Mouse (Mus musculus) MEL (cell line): ENCODE data around the gene Srrm3. TPM values are rescaled to one million over a fixed set of nuclear protein-coding genes. Genes with fewer than 3 reads are reported as not detected.

ENCODE experiments used
- DNase-seq: peaks from one replicate; pipeline ENCODE4 v3.0.0; 2011; ENCODE audit warnings: low read depth, low spot score
- H3K27ac ChIP-seq: 2 replicates; pipeline ENCODE4 v1.5.1; 2012; ENCODE audit warnings: low read depth, mild to moderate bottlenecking, control low read depth, low read length, moderate library complexity; ENCODE audit not compliant: control insufficient read depth
- H3K27me3 ChIP-seq, 2 experiments: fragments of 150-350 bp in 1 of 2; sonication (generic) in 1 of 2; 2 replicates each; pipeline ENCODE4 v1.6.1; 2012; ENCODE audit warnings: low read length in 2 of 2, mild to moderate bottlenecking in 2 of 2, improper control_type of control experiment in 1 of 2, moderate library complexity in 1 of 2; ENCODE audit not compliant: insufficient read depth in 2 of 2, control insufficient read depth in 1 of 2
- H3K36me3 ChIP-seq, 2 experiments: 2 replicates each; pipeline ENCODE4 v1.6.1; 2012 to 2014; ENCODE audit warnings: low read length in 2 of 2, improper control_type of control experiment in 1 of 2, inconsistent platforms in 1 of 2, mild to moderate bottlenecking in 1 of 2; ENCODE audit not compliant: insufficient read depth in 2 of 2, control insufficient read depth in 1 of 2
- H3K4me1 ChIP-seq, 2 experiments: fragments of 150-350 bp in 1 of 2; sonication (generic) in 1 of 2; 2 replicates each; pipeline ENCODE4 v1.6.1; 2012; ENCODE audit warnings: low read length in 2 of 2, improper control_type of control experiment in 1 of 2, mild to moderate bottlenecking in 1 of 2; ENCODE audit not compliant: insufficient read depth in 2 of 2, control insufficient read depth in 1 of 2
- H3K4me3 ChIP-seq, 2 experiments: fragments of 150-350 bp in 1 of 2; sonication (generic) in 1 of 2; 2 replicates each; pipeline ENCODE4 v1.5.1; 2012; ENCODE audit warnings: low read depth in 2 of 2, low read length in 2 of 2, mild to moderate bottlenecking in 2 of 2, moderate library complexity in 2 of 2, control low read depth in 1 of 2, improper control_type of control experiment in 1 of 2; ENCODE audit not compliant: control insufficient read depth in 1 of 2, insufficient read depth in 1 of 2
- H3K79me2 ChIP-seq: 2 replicates; pipeline ENCODE4 v1.6.1; 2012; ENCODE audit warnings: mild to moderate bottlenecking, low read length, moderate library complexity; ENCODE audit not compliant: control insufficient read depth, poor library complexity, insufficient read depth
- H3K9ac ChIP-seq: 2 replicates; pipeline ENCODE4 v1.6.1; 2012; ENCODE audit warnings: low read depth, mild to moderate bottlenecking, control low read depth, low read length, moderate library complexity; ENCODE audit not compliant: control insufficient read depth, poor library complexity, severe bottlenecking
- H3K9me3 ChIP-seq: fragments of 150-350 bp; sonication (generic); replicated peaks from 2 replicates; pipeline ENCODE4 v1.6.1; 2012; ENCODE audit warnings: mild to moderate bottlenecking, low read length, improper control_type of control experiment, moderate library complexity; ENCODE audit not compliant: insufficient read depth
- CHD1 ChIP-seq: IDR thresholded peaks from 2 replicates; pipeline ENCODE4 v1.6.1; 2012; ENCODE audit warnings: low read depth, mild to moderate bottlenecking, inconsistent platforms, low read length, improper control_type of control experiment
- CTCF ChIP-seq, 3 experiments: IDR thresholded peaks in 2 of 3; conservative IDR thresholded peaks in 1 of 3; 2 replicates each; pipeline ENCODE4 v1.5.1; 2011 to 2012; ENCODE audit warnings: low read length in 3 of 3, low read depth in 2 of 3, mild to moderate bottlenecking in 2 of 3, improper control_type of control experiment in 1 of 3, inconsistent platforms in 1 of 3, mixed read lengths in 1 of 3, moderate library complexity in 1 of 3; ENCODE audit not compliant: control insufficient read depth in 1 of 3, insufficient read depth in 1 of 3, poor library complexity in 1 of 3, severe bottlenecking in 1 of 3
- ELF1 ChIP-seq: IDR thresholded peaks from 2 replicates; pipeline ENCODE4 v1.6.1; 2014; ENCODE audit warnings: low read depth, mild to moderate bottlenecking, inconsistent platforms, low read length, improper control_type of control experiment, moderate library complexity
- ETS1 ChIP-seq: IDR thresholded peaks from 2 replicates; pipeline ENCODE4 v1.6.1; 2012; ENCODE audit warnings: low read depth, mild to moderate bottlenecking, inconsistent platforms, low read length, improper control_type of control experiment, moderate library complexity
- HCFC1 ChIP-seq: IDR thresholded peaks from 2 replicates; pipeline ENCODE4 v1.6.1; 2012; ENCODE audit warnings: low read depth, mild to moderate bottlenecking, inconsistent platforms, low read length, improper control_type of control experiment, moderate library complexity
- MXI1 ChIP-seq: IDR thresholded peaks from 2 replicates; pipeline ENCODE4 v1.6.1; 2011; ENCODE audit warnings: mild to moderate bottlenecking, low read depth, low read length, improper control_type of control experiment
- MYC ChIP-seq: IDR thresholded peaks from 2 replicates; pipeline ENCODE4 v1.6.1; 2011; ENCODE audit warnings: low read depth, mild to moderate bottlenecking, low read length, improper control_type of control experiment, moderate library complexity
- POLR2A ChIP-seq, 2 experiments: IDR thresholded peaks; 2 replicates each; pipeline ENCODE4 v1.6.1; 2011 to 2012; ENCODE audit warnings: low read length in 2 of 2, mild to moderate bottlenecking in 2 of 2, control low read depth in 1 of 2, improper control_type of control experiment in 1 of 2, low read depth in 1 of 2, moderate library complexity in 1 of 2; ENCODE audit not compliant: control insufficient read depth in 1 of 2, insufficient read depth in 1 of 2, poor library complexity in 1 of 2
- RAD21 ChIP-seq: IDR thresholded peaks from 2 replicates; pipeline ENCODE4 v1.6.1; 2011; ENCODE audit warnings: mild to moderate bottlenecking, low read depth, low read length, improper control_type of control experiment
- RCOR1 ChIP-seq: IDR thresholded peaks from 2 replicates; pipeline ENCODE4 v1.6.1; 2012; ENCODE audit warnings: low read depth, mild to moderate bottlenecking, inconsistent platforms, low read length, improper control_type of control experiment
- TBP ChIP-seq: IDR thresholded peaks from 2 replicates; pipeline ENCODE4 v1.8.0; 2011; ENCODE audit warnings: low read depth, low read length, improper control_type of control experiment
- TCF12 ChIP-seq: IDR thresholded peaks from 2 replicates; pipeline ENCODE4 v1.6.1; 2014; ENCODE audit warnings: low read depth, mild to moderate bottlenecking, inconsistent platforms, low read length, improper control_type of control experiment, moderate library complexity
- USF1 ChIP-seq: IDR thresholded peaks from 2 replicates; pipeline ENCODE4 v1.6.1; 2014; ENCODE audit warnings: low read depth, mild to moderate bottlenecking, inconsistent platforms, low read length, improper control_type of control experiment, moderate library complexity
- USF2 ChIP-seq, 2 experiments: IDR thresholded peaks; 2 replicates each; pipeline ENCODE4 v1.6.1; 2011 to 2012; ENCODE audit warnings: improper control_type of control experiment in 2 of 2, low read length in 2 of 2, borderline replicate concordance in 1 of 2, inconsistent platforms in 1 of 2, low read depth in 1 of 2, mild to moderate bottlenecking in 1 of 2; ENCODE audit not compliant: insufficient read depth in 1 of 2
- ZC3H11A ChIP-seq: IDR thresholded peaks from 2 replicates; pipeline ENCODE4 v1.6.1; 2012; ENCODE audit warnings: low read depth, mild to moderate bottlenecking, inconsistent platforms, low read length, improper control_type of control experiment
- ZKSCAN1 ChIP-seq: IDR thresholded peaks from 2 replicates; pipeline ENCODE4 v1.6.1; 2012; ENCODE audit warnings: low read depth, mild to moderate bottlenecking, inconsistent platforms, low read length, improper control_type of control experiment, moderate library complexity
- ZMIZ1 ChIP-seq: IDR thresholded peaks from 2 replicates; pipeline ENCODE4 v1.6.1; 2012; ENCODE audit warnings: low read depth, mild to moderate bottlenecking, inconsistent platforms, low read length, improper control_type of control experiment, moderate library complexity
- polyA plus RNA-seq, 2 experiments: library from polyadenylated mRNA; stranded (reverse) in 1 of 2; unstranded in 1 of 2; fragments of >175 nt in 1 of 2; fragments of >200 nt in 1 of 2; gene quantifications; 2 replicates each; pipeline versions ENCODE4 v1.2.1 to v1.2.4; 2012; ENCODE audit warnings: low replicate concordance in 2 of 2, low read depth in 1 of 2; ENCODE audit not compliant: insufficient read length in 2 of 2, insufficient read depth in 1 of 2, missing spikeins in 1 of 2
- total RNA-seq: library from RNA; depleted of rRNA; stranded (reverse); fragments of 300-350 nt; gene quantifications from 2 replicates; pipeline ENCODE4 v1.2.3, GENCODE M21; 2012

Gene Srrm3
- total and polyA plus RNA-seq, 3 experiments = not detected

DNA sequence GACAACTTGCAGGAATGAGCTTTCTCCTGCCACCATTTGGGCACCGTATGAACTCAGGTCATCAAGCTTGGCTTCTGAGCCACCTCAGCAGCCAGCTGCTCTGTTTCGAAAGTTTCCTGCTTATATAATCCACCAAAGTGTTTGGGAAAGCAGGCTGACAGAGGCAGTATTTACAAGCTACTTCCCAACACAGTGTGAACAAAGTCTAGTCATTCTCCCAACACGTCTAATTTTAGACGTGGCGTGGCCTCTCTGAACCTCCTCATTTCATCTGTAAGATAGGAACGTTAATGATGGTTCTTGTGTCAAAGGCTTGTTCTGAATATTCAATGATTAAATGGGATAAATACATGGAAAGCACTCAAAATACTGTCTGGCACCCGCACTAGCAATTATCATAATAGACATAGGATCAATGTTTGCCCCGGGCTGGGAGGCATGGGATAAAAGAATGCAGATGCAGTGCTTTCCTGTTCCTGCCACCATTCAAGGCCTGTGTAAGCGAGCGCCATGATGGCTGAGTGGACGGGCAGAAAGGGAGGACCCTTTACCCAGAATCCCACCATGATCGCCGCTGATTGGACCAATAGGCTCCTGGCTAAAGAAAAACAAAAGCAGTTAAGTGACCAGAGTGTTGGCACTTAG is 39.1 kb downstream of the Srrm3 start:
- Histone ChIP-seq H3K9ac (no peak overlapping the region), H3K79me2 (no peaks in the 10 kb centered on the region), H3K27ac (no peak overlapping the region), H3K4me1 (no peaks in the 10 kb centered on the region), H3K27me3 (no peaks in the 10 kb centered on the region), H3K36me3 (no peaks in the 10 kb centered on the region), H3K4me3 (no peak overlapping the region)
- DNase-seq = no peak
- TF ChIP-seq ZMIZ1 = no peak
- TF ChIP-seq ZKSCAN1 = no peak
- no peak for TF ChIP-seq TBP
- TF ChIP-seq MYC = no peak
- TF ChIP-seq RCOR1 = no peak
- TF ChIP-seq MXI1 = no peak
- TF ChIP-seq USF2 (IDR thresholded peaks at IDR 0.05; ENCODE audit: borderline replicate concordance in 1 of 2, insufficient read depth in 1 of 2, low read depth in 1 of 2, low read length in 2 of 2) = no peak
- TF ChIP-seq CHD1 = no peak
- TF ChIP-seq ETS1 = no peak
- TF ChIP-seq ELF1 = no peak
- TF ChIP-seq ZC3H11A = no peak
- TF ChIP-seq POLR2A (IDR thresholded peaks at IDR 0.05; ENCODE audit: control insufficient read depth in 1 of 2, insufficient read depth in 1 of 2, low read depth in 1 of 2, low read length in 2 of 2, poor library complexity in 1 of 2) = no peak
- no peak for TF ChIP-seq HCFC1
- TF ChIP-seq TCF12 = no peak
- TF ChIP-seq USF1 = no peak
- TF ChIP-seq, all 39 proteins: peak for 0
- H3K9me3 ChIP-seq = no peaks in the 10 kb centered on the region

DNA sequence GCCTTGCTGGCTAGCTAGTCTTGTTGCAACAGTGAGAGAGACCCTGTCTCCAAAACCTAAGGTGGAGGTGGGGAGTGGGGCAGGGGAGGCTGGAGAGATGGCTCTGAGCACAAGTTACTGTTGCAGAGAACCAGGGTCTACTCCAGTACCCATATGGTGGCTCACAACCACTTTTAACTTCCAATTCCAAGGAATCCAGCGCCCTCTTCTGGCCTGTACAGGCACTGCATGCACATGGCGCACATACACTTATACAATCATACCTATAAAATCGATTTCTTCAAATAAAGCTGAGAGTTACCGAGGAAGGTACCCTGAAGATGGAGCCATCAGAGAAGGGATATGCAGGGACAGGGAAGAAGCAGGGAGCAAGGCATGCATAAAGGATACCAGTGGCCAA is 40.8 kb downstream of the Srrm3 start:
- DNase-seq = no peak
- H3K9ac ChIP-seq = no peak overlapping the region
- H3K4me1 ChIP-seq = no peaks in the 10 kb centered on the region
- H3K79me2 ChIP-seq = no peaks in the 10 kb centered on the region
- H3K27me3 ChIP-seq = no peaks in the 10 kb centered on the region
- H3K9me3 ChIP-seq = no peaks in the 10 kb centered on the region
- H3K4me3 ChIP-seq = no peak overlapping the region
- no peak overlapping the region for H3K27ac ChIP-seq
- no peaks in the 10 kb centered on the region for H3K36me3 ChIP-seq
- TF ChIP-seq CTCF (IDR thresholded peaks at IDR 0.05 in 2 of 3, conservative IDR thresholded peaks at IDR 0.05 in 1 of 3; ENCODE audit: control insufficient read depth in 1 of 3, insufficient read depth in 1 of 3, low read depth in 2 of 3, low read length in 3 of 3, poor library complexity in 1 of 3, severe bottlenecking in 1 of 3) (peak; percentile 32 to 37 (median 34); a peak in 3 of 6 replicates), USF1 (no peak), ETS1 (no peak), RAD21 (peak; percentile 12), CHD1 (no peak)
- TF ChIP-seq, all 39 proteins: peak for 2
